Mouse (Mus musculus): ENCODE data around the gene Gdpd3. TPM values are rescaled to one million over a fixed set of nuclear protein-coding genes. Genes with fewer than 3 reads are reported as not detected.
A peak's percentile ranks its signal among the peaks of the same experiment; 100 is the strongest.
"Not testable (repeated sequence)": the region's sequence is repeated elsewhere in the genome, so short reads cannot be mapped to it uniquely, and the experiment has no call there.

Gdpd3 gene
- total RNA-seq (2021), result 1 to 10 TPM; 3.7 to 4.2 TPM

GRCm38 (mm10) chr7:126766201-126766600 lies at the start of gene Gdpd3:
Gene Gdpd3 (plus strand): TSS chr7:126766334.
- DNase-seq, result no peak

- no peak for DNase-seq
These were observed 48.6 kb upstream of the Gdpd3 start for GRCm38 (mm10) chr7:126717566-126717965.

- no peak for DNase-seq
These were observed 47.3 kb upstream of the Gdpd3 start for GRCm38 (mm10) chr7:126718787-126719337.

- DNase-seq, result no peak
These were observed 44.5 kb upstream of the Gdpd3 start for GRCm38 (mm10) chr7:126721635-126722034.

- DNase-seq, result no peak
These were observed 41.1 kb upstream of the Gdpd3 start for GRCm38 (mm10) chr7:126725077-126725476.

- no peak for DNase-seq
These were observed 40.5 kb upstream of the Gdpd3 start for GRCm38 (mm10) chr7:126725667-126726066.

- not testable (repeated sequence) for DNase-seq
These were observed 35.8 kb upstream of the Gdpd3 start for GRCm38 (mm10) chr7:126730256-126730789.

GRCm38 (mm10) chr7:126736122-126736521 lies 30.0 kb upstream of the Gdpd3 start:
- DNase-seq, result no peak

- no peak for DNase-seq
These were observed 26.6 kb upstream of the Gdpd3 start for GRCm38 (mm10) chr7:126739551-126739950.

- DNase-seq, result no peak
These were observed 25.9 kb upstream of the Gdpd3 start for GRCm38 (mm10) chr7:126740132-126740735.

- no peak for DNase-seq
These were observed 25.2 kb upstream of the Gdpd3 start for GRCm38 (mm10) chr7:126740977-126741376.

GRCm38 (mm10) chr7:126741452-126741851 lies 24.7 kb upstream of the Gdpd3 start:
- no peak for DNase-seq

GRCm38 (mm10) chr7:126741964-126742482 lies 24.1 kb upstream of the Gdpd3 start:
- DNase-seq, result no peak

- no peak for DNase-seq
These were observed 20.1 kb upstream of the Gdpd3 start for GRCm38 (mm10) chr7:126746066-126746465.

GRCm38 (mm10) chr7:126746798-126747197 lies 19.3 kb upstream of the Gdpd3 start:
- no peak for DNase-seq

- no peak for DNase-seq
These were observed 17.3 kb upstream of the Gdpd3 start for GRCm38 (mm10) chr7:126748824-126749223.

GRCm38 (mm10) chr7:126749582-126750343 lies 16.4 kb upstream of the Gdpd3 start:
- DNase-seq, result no peak

- peak; percentile 85 for DNase-seq
These were observed 11.3 kb upstream of the Gdpd3 start for GRCm38 (mm10) chr7:126754866-126755265.

- no peak for DNase-seq
These were observed 7.6 kb upstream of the Gdpd3 start for GRCm38 (mm10) chr7:126758539-126758938.

- DNase-seq, result peak; percentile 93
These were observed 7.0 kb upstream of the Gdpd3 start, which contains the start of gene Mapk3 for GRCm38 (mm10) chr7:126759050-126759671. Gene Mapk3 (plus strand): TSS chr7:126759601.

- no peak for DNase-seq
These were observed 6.3 kb upstream of the Gdpd3 start for GRCm38 (mm10) chr7:126759672-126760390.

GRCm38 (mm10) chr7:126760391-126760802 lies 5.7 kb upstream of the Gdpd3 start:
- peak; percentile 85 for DNase-seq
